Mouse (Mus musculus) 3T3-L1 (cell line): ENCODE measurements around the gene Lhx6.

Source experiments
- DNase-seq: peaks from one replicate; pipeline ENCODE4 v3.0.0-alpha.2; 2015; ENCODE audit warnings: low read depth, low spot score

Lhx6 gene

DNA sequence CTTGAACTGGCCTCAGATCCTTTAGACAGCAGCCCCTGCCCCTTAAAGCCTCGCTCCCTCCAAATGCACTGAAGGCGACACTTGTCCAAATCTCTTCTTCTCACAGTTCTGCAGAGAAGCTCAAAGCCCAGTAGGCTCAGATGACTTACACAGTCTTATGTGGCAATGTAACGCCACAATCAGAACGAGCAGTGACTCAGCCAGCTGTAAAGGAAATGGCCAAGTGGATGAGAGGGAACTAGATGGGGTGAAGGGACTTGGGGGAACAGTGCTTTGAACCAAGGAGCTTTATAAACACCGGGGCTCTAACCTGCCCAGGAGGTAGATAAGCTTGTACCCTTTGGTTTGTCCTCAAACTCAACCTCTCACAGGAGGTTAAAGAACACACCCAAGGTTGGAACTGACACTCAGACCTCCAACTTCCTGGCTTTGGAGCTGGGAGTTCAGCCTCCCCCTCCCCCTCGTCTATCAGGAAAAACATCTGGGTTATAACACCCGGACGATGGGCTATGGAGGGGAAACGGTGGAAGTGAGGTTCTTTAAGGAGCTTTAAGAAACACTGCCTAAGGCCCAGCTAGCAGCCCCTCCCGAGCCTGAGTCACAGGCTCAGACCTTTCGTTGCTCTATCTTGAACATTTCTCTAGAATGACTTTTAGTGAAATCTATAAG, 69.7 kb downstream of the Lhx6 start:
- no peak for DNase-seq

DNA sequence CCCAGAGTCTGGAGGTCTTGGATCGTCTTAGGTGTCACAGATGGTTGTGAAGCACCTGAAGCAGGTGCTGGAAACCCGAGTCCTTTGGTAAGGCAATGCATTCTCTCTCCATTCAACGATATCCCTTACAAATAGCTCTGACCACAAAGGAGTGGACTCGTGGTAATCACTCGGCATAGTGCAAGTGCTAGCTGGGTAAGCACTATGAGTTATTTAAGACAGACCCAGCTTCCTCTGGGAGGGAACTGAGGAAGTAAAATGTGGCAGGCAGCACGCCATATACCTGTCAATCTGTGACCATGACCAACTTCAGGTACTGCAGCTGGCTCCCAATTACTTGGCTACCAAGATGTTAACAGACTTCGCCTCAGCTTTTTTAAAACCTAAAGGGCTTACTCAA, 70.3 kb downstream of the Lhx6 start:
- DNase-seq, result no peak

DNA sequence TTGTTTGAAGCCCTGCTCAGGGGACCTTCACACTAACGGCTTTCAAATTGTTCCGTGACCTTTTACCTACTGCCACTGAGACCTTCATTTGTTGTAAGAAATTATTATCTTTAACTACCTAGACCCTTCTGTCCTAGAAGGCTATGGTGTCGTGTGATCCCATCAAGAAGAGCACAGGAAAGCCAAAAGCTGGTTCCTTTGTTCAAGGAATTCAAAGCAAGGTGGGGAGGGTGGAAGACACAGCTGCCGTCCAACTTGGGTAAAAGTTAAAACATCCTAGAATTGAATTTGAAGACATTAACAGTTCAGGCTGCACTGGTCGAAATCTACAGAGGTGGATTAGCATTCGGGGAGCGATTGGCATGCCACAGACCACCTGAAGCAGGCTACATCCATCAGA, 71.2 kb downstream of the Lhx6 start:
- DNase-seq, result no peak

DNA sequence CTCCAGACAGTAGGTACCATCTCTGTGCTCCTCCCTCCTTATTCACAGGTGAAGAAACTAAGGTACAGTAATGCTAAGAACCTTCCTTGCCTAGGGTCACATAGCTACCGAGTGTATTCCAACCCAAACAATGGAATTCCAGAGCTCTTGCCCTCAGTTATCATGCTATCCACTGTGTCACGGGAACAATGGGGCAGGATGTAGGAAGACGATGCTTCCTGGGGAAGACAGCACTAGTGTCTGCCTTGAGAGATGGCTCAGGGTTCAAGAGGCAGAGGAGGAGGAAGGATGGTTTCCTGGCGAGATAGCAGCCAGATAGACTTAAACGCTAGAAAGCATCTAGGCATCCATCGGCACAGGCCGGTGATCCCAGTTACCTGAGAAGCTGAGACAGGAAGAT, 72.3 kb downstream of the Lhx6 start:
- DNase-seq, result no peak
